Mouse (Mus musculus): ENCODE data around the gene Arhgef3. TPM values are rescaled to one million over a fixed set of nuclear protein-coding genes. Genes with fewer than 3 reads are reported as not detected.
A peak's percentile ranks its signal among the peaks of the same experiment; 100 is the strongest.

Gene Arhgef3
- polyA plus RNA-seq, 1 experiment, result 2.6 TPM

GRCm38 (mm10) chr14:27342451-27342850 is 227.8 kb downstream of the Arhgef3 start:
- no peak overlapping the region for H3K9ac ChIP-seq (ENCODE audit: low read depth, poor library complexity, severe bottlenecking)
- H3K36me3 ChIP-seq (ENCODE audit: control insufficient read depth, insufficient read depth, low read length, poor library complexity, severe bottlenecking), result no peaks in the 10 kb centered on the region
- TF ChIP-seq CTCF (IDR thresholded peaks at IDR 0.05; ENCODE audit: low read depth, low read length) (no peak), EP300 (IDR thresholded peaks at IDR 0.05; ENCODE audit: insufficient read depth, low read depth, low read length) (no peak), POLR2A (IDR thresholded peaks at IDR 0.05; ENCODE audit: insufficient read depth, low read length) (no peak)
- no peak overlapping the region for H3K27ac ChIP-seq (ENCODE audit: insufficient read depth, low read length)
- H3K4me1 ChIP-seq (ENCODE audit: control insufficient read depth, insufficient read depth, low read length), result peaks cover 2% of the 10 kb centered on the region
- no peaks in the 10 kb centered on the region for H3K27me3 ChIP-seq (ENCODE audit: control insufficient read depth, insufficient read depth, low read length, poor library complexity, severe bottlenecking)
- no peak overlapping the region for H3K4me3 ChIP-seq (ENCODE audit: low read depth, low read length)
- no peaks in the 10 kb centered on the region for H3K9me3 ChIP-seq (replicated peaks; ENCODE audit: control insufficient read depth, insufficient read depth, low read length, poor library complexity, severe bottlenecking)

DNA sequence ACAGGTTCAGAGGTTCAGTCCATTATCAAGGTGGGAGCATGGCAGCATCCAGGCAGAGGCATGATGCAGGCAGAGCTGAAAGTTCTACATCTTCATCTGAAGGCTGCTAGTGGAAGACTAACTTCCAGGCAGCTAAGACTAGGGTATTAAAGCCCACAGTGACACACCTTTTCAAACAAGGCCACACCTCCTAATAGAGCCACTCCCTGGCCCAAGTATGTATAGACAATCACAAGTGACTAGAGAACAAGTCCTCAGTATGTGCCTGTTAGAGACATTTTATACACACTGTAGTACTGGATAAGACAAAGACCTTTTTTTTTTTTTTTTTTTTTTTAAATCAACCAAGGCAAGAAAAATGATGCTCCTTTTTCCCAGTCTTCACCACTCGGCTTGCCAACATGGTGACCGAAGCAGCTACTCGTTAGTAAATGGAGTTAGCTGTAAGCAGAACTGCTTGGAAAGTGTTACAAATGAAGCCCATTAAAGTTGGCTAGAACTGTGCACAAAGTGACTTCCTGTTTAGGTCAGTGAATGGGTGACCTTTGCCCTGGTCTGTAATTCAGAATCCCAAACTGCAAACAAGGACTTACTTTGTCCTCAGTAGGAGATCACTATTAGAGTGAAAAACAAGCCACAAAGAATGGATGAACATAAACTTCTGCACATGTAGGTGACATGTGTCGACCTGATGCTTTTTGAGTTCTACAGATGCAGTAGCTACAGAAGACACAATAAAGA is 229.7 kb downstream of the Arhgef3 start:
- Histone ChIP-seq H3K9me3 (replicated peaks; ENCODE audit: control insufficient read depth, insufficient read depth, low read length, poor library complexity, severe bottlenecking) (no peaks in the 10 kb centered on the region), H3K4me1 (ENCODE audit: control insufficient read depth, insufficient read depth, low read length) (peaks cover 6% of the 10 kb centered on the region), H3K27ac (ENCODE audit: insufficient read depth, low read length) (peak overlapping the region; percentile 80; the same call in 1 of the 2 replicates), H3K36me3 (ENCODE audit: control insufficient read depth, insufficient read depth, low read length, poor library complexity, severe bottlenecking) (no peaks in the 10 kb centered on the region), H3K4me3 (ENCODE audit: low read depth, low read length) (no peak overlapping the region), H3K9ac (ENCODE audit: low read depth, poor library complexity, severe bottlenecking) (no peak overlapping the region), H3K27me3 (ENCODE audit: control insufficient read depth, insufficient read depth, low read length, poor library complexity, severe bottlenecking) (no peaks in the 10 kb centered on the region)
- TF ChIP-seq EP300 (IDR thresholded peaks at IDR 0.05; ENCODE audit: insufficient read depth, low read depth, low read length) (no peak), CTCF (IDR thresholded peaks at IDR 0.05; ENCODE audit: low read depth, low read length) (no peak), POLR2A (IDR thresholded peaks at IDR 0.05; ENCODE audit: insufficient read depth, low read length) (no peak)

GRCm38 (mm10) chr14:27345051-27345885 is 230.6 kb downstream of the Arhgef3 start:
- TF ChIP-seq POLR2A (IDR thresholded peaks at IDR 0.05; ENCODE audit: insufficient read depth, low read length) (no peak), EP300 (IDR thresholded peaks at IDR 0.05; ENCODE audit: insufficient read depth, low read depth, low read length) (no peak), CTCF (IDR thresholded peaks at IDR 0.05; ENCODE audit: low read depth, low read length) (no peak)
- Histone ChIP-seq H3K9ac (ENCODE audit: low read depth, poor library complexity, severe bottlenecking) (no peak overlapping the region), H3K9me3 (replicated peaks; ENCODE audit: control insufficient read depth, insufficient read depth, low read length, poor library complexity, severe bottlenecking) (no peaks in the 10 kb centered on the region), H3K4me1 (ENCODE audit: control insufficient read depth, insufficient read depth, low read length) (peaks cover 7% of the 10 kb centered on the region), H3K4me3 (ENCODE audit: low read depth, low read length) (no peak overlapping the region), H3K27ac (ENCODE audit: insufficient read depth, low read length) (peak overlapping the region; percentile 80), H3K36me3 (ENCODE audit: control insufficient read depth, insufficient read depth, low read length, poor library complexity, severe bottlenecking) (no peaks in the 10 kb centered on the region), H3K27me3 (ENCODE audit: control insufficient read depth, insufficient read depth, low read length, poor library complexity, severe bottlenecking) (no peaks in the 10 kb centered on the region)

- no peaks in the 10 kb centered on the region for H3K36me3 ChIP-seq (ENCODE audit: control insufficient read depth, insufficient read depth, low read length, poor library complexity, severe bottlenecking)
- TF ChIP-seq EP300 (IDR thresholded peaks at IDR 0.05; ENCODE audit: insufficient read depth, low read depth, low read length) (peak; percentile 95), POLR2A (IDR thresholded peaks at IDR 0.05; ENCODE audit: insufficient read depth, low read length) (no peak)
- no peaks in the 10 kb centered on the region for H3K27me3 ChIP-seq (ENCODE audit: control insufficient read depth, insufficient read depth, low read length, poor library complexity, severe bottlenecking)
- H3K4me3 ChIP-seq (ENCODE audit: low read depth, low read length), result no peak overlapping the region
- H3K9me3 ChIP-seq (replicated peaks; ENCODE audit: control insufficient read depth, insufficient read depth, low read length, poor library complexity, severe bottlenecking), result no peaks in the 10 kb centered on the region
- H3K4me1 ChIP-seq (ENCODE audit: control insufficient read depth, insufficient read depth, low read length), result peaks cover 8% of the 10 kb centered on the region
- no peak overlapping the region for H3K27ac ChIP-seq (ENCODE audit: insufficient read depth, low read length)
- no peak overlapping the region for H3K9ac ChIP-seq (ENCODE audit: low read depth, poor library complexity, severe bottlenecking)
Observed at GRCm38 (mm10) chr14:27347224-27347623, 232.5 kb downstream of the Arhgef3 start.

- Histone ChIP-seq H3K36me3 (ENCODE audit: control insufficient read depth, insufficient read depth, low read length, poor library complexity, severe bottlenecking) (no peaks in the 10 kb centered on the region), H3K4me3 (ENCODE audit: low read depth, low read length) (no peak overlapping the region), H3K27me3 (ENCODE audit: control insufficient read depth, insufficient read depth, low read length, poor library complexity, severe bottlenecking) (no peaks in the 10 kb centered on the region), H3K27ac (ENCODE audit: insufficient read depth, low read length) (peak overlapping the region; percentile 86), H3K4me1 (ENCODE audit: control insufficient read depth, insufficient read depth, low read length) (peaks cover 8% of the 10 kb centered on the region), H3K9ac (ENCODE audit: low read depth, poor library complexity, severe bottlenecking) (no peak overlapping the region), H3K9me3 (replicated peaks; ENCODE audit: control insufficient read depth, insufficient read depth, low read length, poor library complexity, severe bottlenecking) (no peaks in the 10 kb centered on the region)
- no peak for TF ChIP-seq CTCF (IDR thresholded peaks at IDR 0.05; ENCODE audit: low read depth, low read length)
- 0 out of 2 replicates have a peak, but pooled peaks have one; percentile 13 for TF ChIP-seq EP300 (IDR thresholded peaks at IDR 0.05; ENCODE audit: insufficient read depth, low read depth, low read length)
- TF ChIP-seq POLR2A (IDR thresholded peaks at IDR 0.05; ENCODE audit: insufficient read depth, low read length), result no peak
Observed at GRCm38 (mm10) chr14:27347666-27348065, 233.0 kb downstream of the Arhgef3 start.

DNA sequence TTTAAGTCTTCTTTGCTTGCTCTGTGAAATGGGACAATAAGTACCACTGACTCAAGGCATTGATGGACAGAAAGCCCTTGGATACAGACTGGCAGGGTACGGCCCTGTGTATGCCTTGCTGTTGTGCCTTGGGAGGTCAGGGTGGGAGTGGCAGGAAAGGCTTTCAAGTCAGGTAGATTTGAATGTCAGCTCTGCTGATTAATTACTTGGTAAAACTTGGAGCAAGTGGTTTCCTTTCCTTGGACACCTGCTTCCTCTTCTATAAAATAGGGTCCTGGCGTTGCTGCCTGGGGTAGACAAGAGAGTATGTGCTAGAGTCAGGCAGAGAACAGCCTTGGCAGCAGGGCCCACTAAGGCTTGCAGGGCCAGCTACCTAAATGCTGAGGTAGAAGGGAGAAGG is 233.4 kb downstream of the Arhgef3 start:
- Histone ChIP-seq H3K9me3 (replicated peaks; ENCODE audit: control insufficient read depth, insufficient read depth, low read length, poor library complexity, severe bottlenecking) (no peaks in the 10 kb centered on the region), H3K36me3 (ENCODE audit: control insufficient read depth, insufficient read depth, low read length, poor library complexity, severe bottlenecking) (no peaks in the 10 kb centered on the region), H3K27me3 (ENCODE audit: control insufficient read depth, insufficient read depth, low read length, poor library complexity, severe bottlenecking) (no peaks in the 10 kb centered on the region), H3K4me3 (ENCODE audit: low read depth, low read length) (no peak overlapping the region), H3K9ac (ENCODE audit: low read depth, poor library complexity, severe bottlenecking) (no peak overlapping the region), H3K4me1 (ENCODE audit: control insufficient read depth, insufficient read depth, low read length) (peaks cover 8% of the 10 kb centered on the region), H3K27ac (ENCODE audit: insufficient read depth, low read length) (peak overlapping the region; percentile 86)
- TF ChIP-seq POLR2A (IDR thresholded peaks at IDR 0.05; ENCODE audit: insufficient read depth, low read length) (no peak), EP300 (IDR thresholded peaks at IDR 0.05; ENCODE audit: insufficient read depth, low read depth, low read length) (no peak)
